Mouse (Mus musculus): Measurements from ENCODE around the gene Ptger4.

Gene Ptger4

GRCm38 (mm10) chr15:5165121-5165773, 78.7 kb downstream of the Ptger4 start:
- DNase-seq (ENCODE audit: low spot score in 2 of 2): no peak

GRCm38 (mm10) chr15:5158827-5159226, 85.2 kb downstream of the Ptger4 start:
- DNase-seq (ENCODE audit: low spot score in 2 of 2): no peak

GRCm38 (mm10) chr15:5157386-5157785, 86.6 kb downstream of the Ptger4 start:
- DNase-seq (ENCODE audit: low spot score in 2 of 2): no peak

Data from spleen, postnatal 4 days (tissue).